Mouse (Mus musculus) C2C12 (cell line): ENCODE results near the gene Rbfox2.

Experiments
- CTCF ChIP-seq: IDR thresholded peaks from one replicate; pipeline ENCODE4 v1.5.1; 2011; ENCODE audit not compliant: control insufficient read depth, insufficient read depth, insufficient read length
- FOSL1 ChIP-seq: IDR thresholded peaks from one replicate; pipeline ENCODE4 v1.8.0; 2011; ENCODE audit warnings: mild to moderate bottlenecking, low read length; ENCODE audit not compliant: poor library complexity, insufficient read depth, severe bottlenecking

DNA sequence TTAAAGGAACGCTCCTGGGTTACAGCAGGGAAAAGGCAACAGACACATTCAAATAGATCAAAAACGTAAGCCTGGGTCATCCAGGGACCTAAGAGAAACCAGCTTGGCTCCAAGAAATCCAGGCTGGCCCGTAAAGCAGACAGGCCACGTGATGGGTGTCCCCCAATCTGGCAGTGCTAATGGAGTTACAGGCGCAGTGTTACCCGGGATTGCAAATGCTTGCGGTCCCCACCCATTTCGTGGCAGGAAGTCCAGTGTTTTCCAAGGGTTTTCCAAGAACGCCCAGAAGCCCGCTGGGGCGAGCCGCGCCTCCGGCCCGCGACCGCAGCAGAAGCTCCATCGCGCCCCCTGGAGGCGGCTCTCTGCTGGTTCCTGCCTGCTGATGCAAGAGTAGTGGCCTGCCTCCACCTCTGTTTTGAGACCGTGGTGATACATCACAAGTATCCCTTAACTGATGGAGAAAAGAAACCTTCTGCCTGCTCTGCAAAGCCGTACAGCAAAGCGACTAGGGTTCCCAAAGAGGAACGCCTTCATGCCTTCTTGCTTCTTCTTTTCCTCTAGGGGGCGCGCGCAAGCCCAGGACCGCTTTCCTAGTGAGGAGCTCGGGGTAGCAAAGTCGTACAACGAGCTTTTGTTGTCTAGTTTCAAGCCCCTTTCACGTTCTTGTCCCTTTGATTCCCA is 29.6 kb upstream of the Rbfox2 start:
- TF ChIP-seq CTCF (peak; percentile 89), FOSL1 (no peak)
